Mouse (Mus musculus) inflammation-experienced regulatory T-cells (primary cell): ENCODE data around the gene Pom121. TPM values are rescaled to one million over a fixed set of nuclear protein-coding genes. Genes with fewer than 3 reads are reported as not detected.

Experiments
- polyA plus RNA-seq, 2 experiments: library from polyadenylated mRNA; unstranded; fragments of 100-300 nt; shearing (Covaris generic); gene quantifications; one replicate each; pipeline ENCODE4 v1.2.1; 2017

Gene Pom121
- 10 to 100 TPM; 29.2 to 36.8 TPM for polyA plus RNA-seq

GRCm38 (mm10) chr5:135394004-135394823 is at the start of gene Pom121:
Pom121 (minus strand) TSS chr5:135394546.

GRCm38 (mm10) chr5:135369787-135370654 is 24.3 kb downstream of the Pom121 start, which contains the start of gene Nsun5:
Nsun5 (plus strand) TSS chr5:135369953.

DNA sequence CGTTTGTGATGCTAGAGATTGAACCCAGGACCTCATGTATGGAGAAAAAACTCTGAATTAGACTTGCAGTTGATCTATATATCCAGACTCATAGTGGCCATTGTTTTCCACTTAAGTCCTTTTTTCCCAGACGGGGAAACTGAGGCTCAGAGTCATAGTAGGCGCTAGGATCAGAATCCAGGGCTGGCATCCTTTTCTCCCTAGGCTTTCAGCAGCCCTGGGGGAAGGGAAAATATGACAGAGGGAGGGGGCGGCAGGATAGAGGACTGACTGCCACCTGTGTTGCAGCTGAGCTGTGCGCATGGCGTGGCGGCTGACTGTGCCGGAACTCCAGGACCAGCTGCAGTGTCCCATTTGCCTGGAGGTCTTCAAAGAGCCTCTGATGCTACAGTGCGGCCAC is 41.4 kb downstream of the Pom121 start, which contains the start of gene Trim50:
TSS of gene Trim50 (plus strand) at position 301 of the 400 bp plus-strand sequence.

GRCm38 (mm10) chr5:135349862-135350261 is 44.5 kb downstream of the Pom121 start, which contains the start of gene Fkbp6:
Fkbp6 (minus strand) TSS chr5:135350044.

Other genes starting within 250 kb of the Pom121 start
- 10 to 100 TPM; 18.3 to 26.6 TPM for gene Tbl2, start 244.9 kb downstream of the Pom121 start, polyA plus RNA-seq
- 100 to 1,000 TPM in 1 of 2 experiments, 10 to 100 TPM in 1; 79.4 to 103 TPM for gene Bcl7b, start 226.3 kb downstream of the Pom121 start, polyA plus RNA-seq
- 10 to 100 TPM; 47.8 to 58.8 TPM for gene Baz1b, start 207.3 kb downstream of the Pom121 start, polyA plus RNA-seq
- under 1 TPM in 1 of 2 experiments, not detected in 1; 0.20 TPM for gene Fzd9, start 143.3 kb downstream of the Pom121 start, polyA plus RNA-seq
- gene Fkbp6, start 44.5 kb downstream of the Pom121 start, polyA plus RNA-seq = 1 to 10 TPM in 1 of 2 experiments, not detected in 1; 2.1 TPM
- gene Trim50, start 41.3 kb downstream of the Pom121 start, polyA plus RNA-seq = under 1 TPM in 1 of 2 experiments, not detected in 1; 0.45 TPM
- 10 to 100 TPM; 38.8 to 54.6 TPM for gene Nsun5, start 24.6 kb downstream of the Pom121 start, polyA plus RNA-seq
- 1 to 10 TPM; 4.5 to 7.1 TPM for gene Hip1, start 150.6 kb upstream of the Pom121 start, polyA plus RNA-seq
- gene Ccl26, start 169.0 kb upstream of the Pom121 start, polyA plus RNA-seq = not detected
- gene Ccl24, start 178.5 kb upstream of the Pom121 start, polyA plus RNA-seq = 1 to 10 TPM in 1 of 2 experiments, under 1 TPM in 1; 0.24 to 1.3 TPM
- gene Rhbdd2, start 238.1 kb upstream of the Pom121 start, polyA plus RNA-seq = 10 to 100 TPM; 31.9 to 38.6 TPM